Mouse (Mus musculus): ENCODE results near the gene A030014E15Rik. TPM values are rescaled to one million over a fixed set of nuclear protein-coding genes. Genes with fewer than 3 reads are reported as not detected.

A030014E15Rik gene
- total and polyA plus RNA-seq, 3 experiments = not detected

DNA sequence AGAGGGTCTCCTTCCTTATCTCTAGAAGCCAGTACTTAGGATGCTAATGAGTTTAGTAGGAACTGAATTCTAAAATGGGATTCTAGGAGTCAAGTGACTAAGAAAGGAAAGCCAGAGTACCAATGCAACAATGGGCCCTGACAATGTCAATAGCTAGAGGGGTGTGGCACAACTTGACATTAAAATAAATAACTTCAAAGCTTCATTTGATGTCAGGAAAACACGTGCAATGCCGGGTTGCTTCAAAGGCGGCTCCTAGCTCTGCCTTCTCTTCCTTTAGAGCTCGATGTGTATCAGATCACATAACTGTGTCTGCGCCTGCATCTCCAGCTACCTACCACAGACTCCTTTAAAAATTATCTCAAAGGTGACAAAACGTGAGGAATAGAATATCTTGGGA is 49.2 kb downstream of the A030014E15Rik start:
- Histone ChIP-seq H3K27me3 (ENCODE audit: control insufficient read depth, insufficient read depth, low read length) (no peaks in the 10 kb centered on the region), H3K36me3 (ENCODE audit: control insufficient read depth, insufficient read depth, low read length) (no peaks in the 10 kb centered on the region), H3K79me2 (replicated peaks; ENCODE audit: control insufficient read depth, insufficient read depth, low read length) (no peaks in the 10 kb centered on the region), H3K4me3 (no peak overlapping the region), H3K9ac (ENCODE audit: low read depth, low read length) (no peak overlapping the region), H3K4me1 (ENCODE audit: control insufficient read depth, insufficient read depth, low read length) (peaks cover 3% of the 10 kb centered on the region), H3K27ac (no peak overlapping the region)
- WGBS = 41% methylated on average over 6 of the region's 6 CpGs
- DNase-seq = no peak
- intact Hi-C loops (cut with DNase I) = no loop called here
- no peak for TF ChIP-seq POLR2A (IDR thresholded peaks at IDR 0.05; ENCODE audit: insufficient read depth, low read depth, low read length)
- TF ChIP-seq CTCF (IDR thresholded peaks at IDR 0.05) = no peak
- no peak for TF ChIP-seq EP300 (IDR thresholded peaks at IDR 0.05; ENCODE audit: insufficient read depth, low read depth, low read length)

DNA sequence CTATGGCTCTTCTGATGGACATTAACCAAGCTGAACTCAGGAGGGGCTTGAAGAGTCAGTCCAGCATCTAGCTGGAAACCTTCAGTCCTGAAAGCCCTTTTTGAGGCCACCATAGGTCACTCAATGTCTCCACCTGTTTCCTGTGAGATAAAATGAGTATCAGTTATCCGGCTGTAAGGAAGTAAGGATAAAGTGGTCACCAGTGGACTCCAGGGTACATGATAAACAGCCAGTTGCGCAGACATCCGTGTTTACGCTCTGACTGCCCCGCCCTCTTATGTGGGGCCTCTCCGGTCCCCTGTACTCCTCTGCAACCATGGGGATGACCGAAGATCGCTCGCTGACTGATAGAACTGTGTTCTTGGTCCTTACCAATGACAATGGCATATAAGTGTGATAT is 49.6 kb downstream of the A030014E15Rik start:
- 49% methylated on average over 9 of the region's 9 CpGs for WGBS
- TF ChIP-seq EP300 (IDR thresholded peaks at IDR 0.05; ENCODE audit: insufficient read depth, low read depth, low read length) = no peak
- TF ChIP-seq CTCF (IDR thresholded peaks at IDR 0.05) = no peak
- no peak for TF ChIP-seq POLR2A (IDR thresholded peaks at IDR 0.05; ENCODE audit: insufficient read depth, low read depth, low read length)
- Histone ChIP-seq H3K4me3 (no peak overlapping the region), H3K9ac (ENCODE audit: low read depth, low read length) (no peak overlapping the region), H3K4me1 (ENCODE audit: control insufficient read depth, insufficient read depth, low read length) (peaks cover 3% of the 10 kb centered on the region), H3K27me3 (ENCODE audit: control insufficient read depth, insufficient read depth, low read length) (no peaks in the 10 kb centered on the region), H3K79me2 (replicated peaks; ENCODE audit: control insufficient read depth, insufficient read depth, low read length) (no peaks in the 10 kb centered on the region), H3K27ac (no peak overlapping the region), H3K36me3 (ENCODE audit: control insufficient read depth, insufficient read depth, low read length) (no peaks in the 10 kb centered on the region)
- intact Hi-C loops (cut with DNase I) = no loop called here
- DNase-seq = no peak

Other genes with a start within 250 kb of the A030014E15Rik start
- gene Mff, start 200.0 kb upstream of the A030014E15Rik start, total RNA-seq (2021) = 100 to 1,000 TPM; 161 to 168 TPM
- 74.6 and 167 TPM in 2 replicates for gene Mff, start 200.0 kb upstream of the A030014E15Rik start, polyA plus RNA-seq (2012; rRNA removed)
- gene Tm4sf20, start 156.5 kb upstream of the A030014E15Rik start, total RNA-seq (2021) = not detected
- gene Tm4sf20, start 156.5 kb upstream of the A030014E15Rik start, polyA plus RNA-seq (2012; rRNA removed) = not detected in 2 replicates
- gene Gm47791, start 153.7 kb upstream of the A030014E15Rik start, total RNA-seq (2021) = not detected
- not detected in 2 replicates for gene Gm47791, start 153.7 kb upstream of the A030014E15Rik start, polyA plus RNA-seq (2012; rRNA removed)
- 10 to 100 TPM; 27.9 to 29.8 TPM for gene Agfg1, start 85.4 kb upstream of the A030014E15Rik start, total RNA-seq (2021)
- gene Agfg1, start 85.4 kb upstream of the A030014E15Rik start, polyA plus RNA-seq (2012; rRNA removed) = 28.2 and 47.5 TPM in 2 replicates
- not detected for gene A030005L19Rik, start 11.6 kb upstream of the A030014E15Rik start, total RNA-seq (2021)
- 0.53 and 0.76 TPM in 2 replicates for gene A030005L19Rik, start 11.6 kb upstream of the A030014E15Rik start, polyA plus RNA-seq (2012; rRNA removed)
- gene Gm6217, start 6.5 kb downstream of the A030014E15Rik start, total RNA-seq (2021) = not detected
- gene Gm6217, start 6.5 kb downstream of the A030014E15Rik start, polyA plus RNA-seq (2012; rRNA removed) = not detected in 2 replicates
- not detected for gene A030003K21Rik, start 18.5 kb downstream of the A030014E15Rik start, total RNA-seq (2021)
- not detected in 2 replicates for gene A030003K21Rik, start 18.5 kb downstream of the A030014E15Rik start, polyA plus RNA-seq (2012; rRNA removed)
- gene Gm7544, start 31.1 kb downstream of the A030014E15Rik start, total RNA-seq (2021) = not detected
- gene Gm7544, start 31.1 kb downstream of the A030014E15Rik start, polyA plus RNA-seq (2012; rRNA removed) = not detected in 2 replicates
- gene Gm47955, start 35.4 kb downstream of the A030014E15Rik start, total RNA-seq (2021) = not detected
- gene Gm47955, start 35.4 kb downstream of the A030014E15Rik start, polyA plus RNA-seq (2012; rRNA removed) = not detected in 2 replicates
- gene Gm47959, start 75.6 kb downstream of the A030014E15Rik start, total RNA-seq (2021) = not detected
- not detected in 2 replicates for gene Gm47959, start 75.6 kb downstream of the A030014E15Rik start, polyA plus RNA-seq (2012; rRNA removed)
- gene Slc19a3, start 113.5 kb downstream of the A030014E15Rik start, total RNA-seq (2021) = under 1 TPM; 0.20 to 0.39 TPM
- 0.66 and 1.00 TPM in 2 replicates for gene Slc19a3, start 113.5 kb downstream of the A030014E15Rik start, polyA plus RNA-seq (2012; rRNA removed)
- gene Krtap28-10, start 117.6 kb downstream of the A030014E15Rik start, total RNA-seq (2021) = not detected
- not detected in 2 replicates for gene Krtap28-10, start 117.6 kb downstream of the A030014E15Rik start, polyA plus RNA-seq (2012; rRNA removed)
- not detected for gene Gm47969, start 120.0 kb downstream of the A030014E15Rik start, total RNA-seq (2021)
- gene Gm47969, start 120.0 kb downstream of the A030014E15Rik start, polyA plus RNA-seq (2012; rRNA removed) = not detected in 2 replicates
- not detected for gene A030005K14Rik, start 134.5 kb downstream of the A030014E15Rik start, total RNA-seq (2021)
- not detected in 2 replicates for gene A030005K14Rik, start 134.5 kb downstream of the A030014E15Rik start, polyA plus RNA-seq (2012; rRNA removed)
- gene Krtap28-13, start 136.0 kb downstream of the A030014E15Rik start, total RNA-seq (2021) = not detected
- not detected in 2 replicates for gene Krtap28-13, start 136.0 kb downstream of the A030014E15Rik start, polyA plus RNA-seq (2012; rRNA removed)
- gene Ccl20, start 191.8 kb downstream of the A030014E15Rik start, total RNA-seq (2021) = not detected
- gene Ccl20, start 191.8 kb downstream of the A030014E15Rik start, polyA plus RNA-seq (2012; rRNA removed) = 0.20 TPM in 1 of 2 replicates, not detected in the other
- gene Daw1, start 234.8 kb downstream of the A030014E15Rik start, total RNA-seq (2021) = not detected
- gene Daw1, start 234.8 kb downstream of the A030014E15Rik start, polyA plus RNA-seq (2012; rRNA removed) = 0.08 TPM in 1 of 2 replicates, not detected in the other